Mouse (Mus musculus) testis, adult 2 months (tissue): ENCODE measurements around the gene Ctu2.

ENCODE experiments used
- CTCF ChIP-seq: fragments of 200-500 bp; IDR thresholded peaks from 2 replicates; pipeline ENCODE4 v1.5.1; 2012; ENCODE audit warnings: low read depth, mild to moderate bottlenecking, inconsistent platforms, low read length, moderate library complexity; ENCODE audit not compliant: control insufficient read depth, insufficient read depth, insufficient replicate concordance
- POLR2A ChIP-seq: fragments of 200-500 bp; IDR thresholded peaks from 2 replicates; pipeline ENCODE4 v1.6.1; 2012; ENCODE audit warnings: low read depth, mild to moderate bottlenecking, inconsistent platforms, low read length, moderate library complexity; ENCODE audit not compliant: control insufficient read depth

GRCm38 (mm10) chr8:122431694-122432442 lies 44.1 kb upstream of the Ctu2 start:
- TF ChIP-seq POLR2A (no peak), CTCF (no peak)
